Mouse (Mus musculus) hindbrain, embryonic 11.5 days (tissue): ENCODE results near the gene Tmsb15b1. TPM values are rescaled to one million over a fixed set of nuclear protein-coding genes. Genes with fewer than 3 reads are reported as not detected.
A peak's percentile ranks its signal among the peaks of the same experiment; 100 is the strongest.

ENCODE experiments used
- ATAC-seq: fragments of 200-750 bp; cut with Nextera tagmentation; 2 replicates; pipeline ENCODE4 v1.8.0; 2017; ENCODE audit warnings: mild to moderate bottlenecking, moderate TSS enrichment, moderate library complexity; ENCODE audit not compliant: low FRiP score
- DNase-seq: peaks from one replicate; pipeline ENCODE4 v3.0.0-alpha.2; 2015; ENCODE audit warnings: low spot score
- H3K27ac ChIP-seq: fragments of 300-500 bp; sonication (generic); 2 replicates; pipeline ENCODE4 v1.5.1; 2014; ENCODE audit warnings: mild to moderate bottlenecking, low read depth, low read length
- H3K27me3 ChIP-seq: fragments of 300-500 bp; sonication (generic); 2 replicates; pipeline ENCODE4 v1.6.1; 2014; ENCODE audit warnings: mild to moderate bottlenecking, low read length, moderate library complexity, mixed read lengths; ENCODE audit not compliant: control insufficient read depth, insufficient read depth
- H3K36me3 ChIP-seq: fragments of 300-500 bp; sonication (generic); 2 replicates; pipeline ENCODE4 v1.6.1; 2014; ENCODE audit warnings: mild to moderate bottlenecking, low read length, moderate library complexity, mixed read lengths; ENCODE audit not compliant: control insufficient read depth, insufficient read depth
- H3K4me1 ChIP-seq: fragments of 300-500 bp; sonication (generic); replicated peaks from 2 replicates; pipeline ENCODE4 v1.6.1; 2014; ENCODE audit warnings: low read length, mixed read lengths; ENCODE audit not compliant: control insufficient read depth, insufficient read depth
- H3K4me2 ChIP-seq: fragments of 300-500 bp; sonication (generic); replicated peaks from 2 replicates; pipeline ENCODE4 v1.6.1; 2014; ENCODE audit warnings: mild to moderate bottlenecking, low read depth, low read length
- H3K4me3 ChIP-seq: fragments of 300-500 bp; sonication (generic); 2 replicates; pipeline ENCODE4 v1.5.1; 2014; ENCODE audit warnings: low read depth, low read length
- H3K9ac ChIP-seq: fragments of 300-500 bp; sonication (generic); 2 replicates; pipeline ENCODE4 v1.6.1; 2014; ENCODE audit warnings: low read depth, low read length
- H3K9me3 ChIP-seq: fragments of 300-500 bp; sonication (generic); 2 replicates; pipeline ENCODE4 v1.6.1; 2016; ENCODE audit warnings: low read length; ENCODE audit not compliant: control insufficient read depth
- WGBS: fragments of 180-500 bp; shearing (Covaris S2); extraction: QIAGEN DNeasy Blood & Tissue Kit; methylation state at CpG from one replicate; pipeline ENCODE4 v1.1.7; 2014; 5-methylcytosine and 5-hydroxymethylcytosine counted together
- polyA plus RNA-seq: library from polyadenylated mRNA; unstranded; fragments of >200 nt; fragmentation: Nextera tagmentation; extraction: Ambion mirVana; gene quantifications from 2 replicates; pipeline ENCODE4 v1.2.1, GENCODE M21; 2014

Gene Tmsb15b1
- polyA plus RNA-seq, result 28.7 and 31.1 TPM in 2 replicates

GRCm38 (mm10) chrX:136976424-136977084 lies at the start of gene Tmsb15b1, which contains the start of gene Tmsb15l:
Tmsb15b1 (minus strand) TSS chrX:136976874.
Tmsb15l (minus strand) TSS chrX:136976869.
- DNase-seq (peak; percentile 72), ATAC-seq (peak; percentile 100)
- Histone ChIP-seq H3K4me3 (peak within 1 kb of the TSS; percentile 35), H3K9me3 (no peaks in the 10 kb centered on the region), H3K36me3 (no peaks in the 10 kb centered on the region), H3K27ac (no peak within 1 kb of the TSS), H3K27me3 (no peaks in the 10 kb centered on the region), H3K9ac (no peak within 1 kb of the TSS), H3K4me1 (no peaks in the 10 kb centered on the region), H3K4me2 (peak within 1 kb of the TSS; percentile 49)
- 24% methylated on average over 15 of the region's 15 CpGs for WGBS

DNA sequence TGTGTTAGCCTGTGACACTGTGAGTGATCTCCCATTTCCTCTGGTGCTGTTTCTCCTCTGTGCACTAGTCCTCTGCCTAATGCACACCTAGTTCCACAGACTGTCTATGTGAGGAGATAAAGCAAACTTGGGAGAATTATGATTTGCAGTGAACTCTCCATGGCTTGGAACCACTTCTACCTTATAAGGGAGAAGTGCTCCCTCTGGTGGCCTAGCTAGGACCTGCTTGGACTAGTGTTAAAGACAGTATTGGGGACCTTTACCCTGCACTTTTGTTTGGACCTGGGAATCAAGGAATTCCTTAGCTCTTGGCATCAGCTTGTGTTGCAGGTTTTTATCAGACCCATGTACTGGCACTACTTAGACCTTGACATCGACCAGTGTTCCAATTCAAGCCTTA lies 42.6 kb upstream of the Tmsb15b1 start:
- H3K27me3 ChIP-seq, result no peaks in the 10 kb centered on the region
- H3K27ac ChIP-seq, result no peak overlapping the region
- DNase-seq (peak; percentile 77), ATAC-seq (no peak)
- no peak overlapping the region for H3K9ac ChIP-seq
- no peak overlapping the region for H3K4me3 ChIP-seq
- 28% methylated on average over 1 of the region's 1 CpGs for WGBS
- H3K4me2 ChIP-seq, result no peak overlapping the region
- no peaks in the 10 kb centered on the region for H3K9me3 ChIP-seq
- no peaks in the 10 kb centered on the region for H3K4me1 ChIP-seq
- no peaks in the 10 kb centered on the region for H3K36me3 ChIP-seq

- ATAC-seq (no peak), DNase-seq (no peak)
- H3K4me1 ChIP-seq, result no peaks in the 10 kb centered on the region
Measured at GRCm38 (mm10) chrX:137017668-137018067, 41.0 kb upstream of the Tmsb15b1 start.

GRCm38 (mm10) chrX:137015099-137015709 lies 38.5 kb upstream of the Tmsb15b1 start:
- Histone ChIP-seq H3K9me3 (no peaks in the 10 kb centered on the region), H3K27me3 (no peaks in the 10 kb centered on the region), H3K36me3 (no peaks in the 10 kb centered on the region), H3K9ac (no peak overlapping the region), H3K4me3 (no peak overlapping the region), H3K4me1 (no peaks in the 10 kb centered on the region), H3K4me2 (no peak overlapping the region), H3K27ac (no peak overlapping the region)
- peak; percentile 71 for DNase-seq
- WGBS, result 53% methylated on average over 6 of the region's 6 CpGs
- ATAC-seq, result peak; percentile 43; the same call in 1 of the 2 replicates

More at GRCm38 (mm10) chrX:137017668-137018067, 41.0 kb upstream of the Tmsb15b1 start:
- H3K4me2 ChIP-seq, result no peak overlapping the region
- no peaks in the 10 kb centered on the region for H3K27me3 ChIP-seq
- H3K9ac ChIP-seq, result no peak overlapping the region
- H3K27ac ChIP-seq, result no peak overlapping the region
- WGBS, result 70% methylated on average over 1 of the region's 1 CpGs
- H3K9me3 ChIP-seq, result no peaks in the 10 kb centered on the region
- no peaks in the 10 kb centered on the region for H3K36me3 ChIP-seq
- no peak overlapping the region for H3K4me3 ChIP-seq

DNA sequence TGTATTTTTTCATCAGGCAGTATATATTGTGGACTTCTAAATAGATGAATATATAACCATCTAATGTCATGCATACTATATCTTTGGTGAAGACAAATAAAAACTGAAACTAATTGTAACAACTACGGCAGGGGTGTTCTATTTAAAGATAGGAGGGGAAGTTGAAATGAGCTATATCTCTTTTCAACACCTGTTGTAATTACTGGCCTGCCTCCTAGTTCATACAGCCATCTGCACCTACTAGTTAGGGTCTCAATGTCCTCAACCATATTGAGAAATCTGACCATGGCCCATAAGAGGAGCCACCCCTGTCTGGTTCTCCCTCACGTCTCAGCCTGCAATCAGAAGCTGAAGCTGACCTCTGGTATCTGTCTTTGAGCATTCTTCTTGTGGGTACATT lies 19.6 kb upstream of the Tmsb15b1 start:
- DNase-seq (no peak), ATAC-seq (no peak)
- no peaks in the 10 kb centered on the region for H3K27me3 ChIP-seq
- H3K4me1 ChIP-seq, result no peaks in the 10 kb centered on the region
- no peak overlapping the region for H3K4me2 ChIP-seq
- no peak overlapping the region for H3K27ac ChIP-seq
- H3K36me3 ChIP-seq, result no peaks in the 10 kb centered on the region
- WGBS, result 86% methylated on average over 2 of the region's 2 CpGs
- no peak overlapping the region for H3K9ac ChIP-seq
- no peak overlapping the region for H3K4me3 ChIP-seq
- H3K9me3 ChIP-seq, result no peaks in the 10 kb centered on the region

GRCm38 (mm10) chrX:136993641-136994040 lies 17.0 kb upstream of the Tmsb15b1 start:
- Histone ChIP-seq H3K27ac (peak overlapping the region; percentile 62), H3K36me3 (no peaks in the 10 kb centered on the region), H3K4me1 (no peaks in the 10 kb centered on the region), H3K9ac (peak overlapping the region; percentile 35), H3K9me3 (no peaks in the 10 kb centered on the region), H3K4me3 (peak overlapping the region; percentile 39), H3K27me3 (no peaks in the 10 kb centered on the region), H3K4me2 (peak overlapping the region; percentile 42)
- ATAC-seq (peak; percentile 34), DNase-seq (peak; percentile 46)
- 26% methylated on average over 14 of the region's 14 CpGs for WGBS

DNA sequence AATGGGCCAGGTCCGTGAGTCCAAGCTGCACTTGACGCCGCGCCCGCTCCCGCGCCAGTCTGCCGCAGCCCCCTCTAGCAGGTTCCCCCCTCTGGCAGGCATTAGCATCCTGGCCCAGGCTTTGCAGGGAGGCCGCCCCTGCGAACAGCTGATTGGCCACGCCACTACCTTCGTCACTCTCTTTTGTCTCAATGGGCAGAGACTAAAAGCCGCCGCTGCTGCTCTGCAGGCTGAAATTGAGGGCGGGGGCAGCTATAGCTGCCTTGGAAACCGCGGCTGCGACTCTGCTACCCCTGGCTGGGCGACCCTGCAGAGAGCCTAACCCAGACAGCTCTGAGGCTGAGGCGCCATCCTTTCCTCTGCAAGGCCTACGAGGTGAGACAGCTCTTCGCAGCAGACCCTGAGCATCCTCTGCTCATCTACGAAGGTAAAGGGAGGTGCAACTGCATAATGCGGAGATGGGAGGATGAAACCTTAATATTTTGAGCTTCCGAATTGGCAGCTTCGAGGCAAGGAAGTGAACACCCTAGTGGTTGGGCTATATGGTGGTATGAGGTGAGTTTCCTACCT lies 16.4 kb upstream of the Tmsb15b1 start, which contains the start of gene Zcchc18:
Zcchc18 (plus strand) TSS at position 178 of the 570 bp plus-strand sequence.
- Histone ChIP-seq H3K36me3 (no peaks in the 10 kb centered on the region), H3K4me2 (peak within 1 kb of the TSS; percentile 43), H3K9me3 (no peaks in the 10 kb centered on the region), H3K4me1 (no peaks in the 10 kb centered on the region), H3K27me3 (no peaks in the 10 kb centered on the region), H3K9ac (peak within 1 kb of the TSS; percentile 42), H3K4me3 (peak within 1 kb of the TSS; percentile 39), H3K27ac (peak within 1 kb of the TSS; percentile 62)
- DNase-seq (peak; percentile 79), ATAC-seq (peak; percentile 98)
- 17% methylated on average over 25 of the region's 26 CpGs for WGBS

DNA sequence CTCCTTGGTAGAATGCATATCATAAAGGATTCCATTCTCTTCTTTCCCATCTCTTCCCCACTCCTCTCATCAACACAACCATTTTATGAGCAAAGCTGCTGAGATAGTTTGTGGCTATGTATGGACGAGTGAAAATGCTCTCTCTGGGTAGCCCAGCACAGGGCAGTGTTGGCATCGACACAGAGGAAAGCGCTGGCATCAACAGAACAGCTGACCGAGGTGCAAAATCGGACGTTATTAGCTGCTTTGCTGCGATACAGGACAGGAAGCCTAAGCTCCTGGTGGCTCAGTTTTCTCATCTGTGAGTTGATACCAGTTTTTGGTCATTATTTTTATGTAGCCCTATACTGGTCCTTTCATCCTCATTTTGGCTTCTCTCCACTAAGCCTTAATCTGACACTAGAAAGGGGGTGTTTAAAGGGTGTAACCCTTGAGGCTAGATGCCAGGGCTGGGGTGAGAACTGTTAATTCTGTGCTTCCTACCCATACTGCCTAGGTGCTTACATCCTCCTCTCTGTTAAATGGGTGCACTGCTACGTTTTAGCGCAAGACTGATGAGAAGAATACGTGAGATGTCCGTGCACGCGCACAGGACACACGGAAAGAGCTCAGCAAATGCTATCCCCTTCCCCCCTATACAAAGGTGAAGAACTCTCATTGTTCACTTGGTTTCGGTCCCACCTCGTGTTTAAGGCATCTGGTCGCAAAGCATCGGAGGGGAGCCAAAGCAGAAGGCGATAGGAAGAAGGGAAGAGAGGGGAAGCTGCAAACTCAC lies 15.7 kb upstream of the Tmsb15b1 start:
- 26% methylated on average over 19 of the region's 19 CpGs for WGBS
- Histone ChIP-seq H3K9me3 (no peaks in the 10 kb centered on the region), H3K27ac (no peak overlapping the region), H3K4me1 (no peaks in the 10 kb centered on the region), H3K4me3 (peak overlapping the region; percentile 39), H3K36me3 (no peaks in the 10 kb centered on the region), H3K4me2 (peak overlapping the region; percentile 43), H3K27me3 (no peaks in the 10 kb centered on the region), H3K9ac (peak overlapping the region; percentile 42)
- no peak for DNase-seq
- peak; percentile 73 for ATAC-seq
